Mouse (Mus musculus) liver, embryonic 16.5 days (tissue): Measurements from ENCODE around the gene Ccs. TPM values are rescaled to one million over a fixed set of nuclear protein-coding genes. Genes with fewer than 3 reads are reported as not detected.
A peak's percentile ranks its signal among the peaks of the same experiment; 100 is the strongest.

Source experiments
- ATAC-seq: fragments of 200-750 bp; cut with Nextera tagmentation; 2 replicates; pipeline ENCODE4 v1.8.0; 2017; ENCODE audit warnings: low read depth, mild to moderate bottlenecking, moderate number of reproducible peaks, moderate library complexity
- H3K27ac ChIP-seq: fragments of 300-500 bp; sonication (generic); 2 replicates; pipeline ENCODE4 v1.5.1; 2014; ENCODE audit warnings: mild to moderate bottlenecking, low read length
- H3K27me3 ChIP-seq: fragments of 300-500 bp; sonication (generic); 2 replicates; pipeline ENCODE4 v1.6.1; 2014; ENCODE audit warnings: low read depth, low read length, mixed read lengths; ENCODE audit not compliant: control insufficient read depth, insufficient read depth
- H3K36me3 ChIP-seq: fragments of 300-500 bp; sonication (generic); 2 replicates; pipeline ENCODE4 v1.6.1; 2014; ENCODE audit warnings: mild to moderate bottlenecking; ENCODE audit not compliant: control insufficient read depth, insufficient read depth
- H3K4me1 ChIP-seq: fragments of 300-500 bp; sonication (generic); 2 replicates; pipeline ENCODE4 v1.6.1; 2014; ENCODE audit warnings: low read depth, low read length, mixed read lengths; ENCODE audit not compliant: control insufficient read depth
- H3K4me2 ChIP-seq: fragments of 300-500 bp; sonication (generic); 2 replicates; pipeline ENCODE4 v1.6.1; 2014; ENCODE audit warnings: low read depth, low read length, mixed read lengths
- H3K4me3 ChIP-seq: fragments of 300-500 bp; sonication (generic); 2 replicates; pipeline ENCODE4 v1.5.1; 2014; ENCODE audit warnings: low read depth, mild to moderate bottlenecking, low read length
- H3K9ac ChIP-seq: fragments of 300-500 bp; sonication (generic); 2 replicates; pipeline ENCODE4 v1.6.1; 2014; ENCODE audit warnings: low read depth, low read length
- H3K9me3 ChIP-seq: fragments of 300-500 bp; sonication (generic); replicated peaks from 2 replicates; pipeline ENCODE4 v1.6.1; 2016; ENCODE audit warnings: low read length; ENCODE audit not compliant: control insufficient read depth
- WGBS: fragments of 180-500 bp; shearing (Covaris S2); extraction: QIAGEN DNeasy Blood & Tissue Kit; methylation state at CpG from one replicate; pipeline ENCODE4 v1.1.7; 2014; ENCODE audit not compliant: insufficient replicate concordance; 5-methylcytosine and 5-hydroxymethylcytosine counted together
- polyA plus RNA-seq: library from polyadenylated mRNA; unstranded; fragments of >200 nt; fragmentation: Nextera tagmentation; extraction: Ambion mirVana; gene quantifications from 2 replicates; pipeline ENCODE4 v1.2.1, GENCODE M21; 2015

Ccs gene
- polyA plus RNA-seq, 1 experiment from 2014 or later: 57.1 TPM

GRCm38 (mm10) chr19:4803283-4803682 lies 35.8 kb downstream of the Ccs start:
- Histone ChIP-seq H3K4me1 (peaks cover 5% of the 10 kb centered on the region), H3K36me3 (peaks cover 45% of the 10 kb centered on the region)
- no peak for ATAC-seq

GRCm38 (mm10) chr19:4802691-4803091 lies 36.4 kb downstream of the Ccs start:
- ATAC-seq: 0 out of 2 replicates have a peak, but pooled peaks have one; percentile 16
- Histone ChIP-seq H3K27me3 (no peaks in the 10 kb centered on the region), H3K4me1 (peaks cover 1% of the 10 kb centered on the region)

More at GRCm38 (mm10) chr19:4803283-4803682, 35.8 kb downstream of the Ccs start:
- Histone ChIP-seq H3K27me3 (no peaks in the 10 kb centered on the region), H3K4me2 (no peak overlapping the region), H3K9ac (no peak overlapping the region), H3K9me3 (no peaks in the 10 kb centered on the region), H3K4me3 (no peak overlapping the region), H3K27ac (no peak overlapping the region)
- WGBS: 84% methylated on average over 10 of the region's 10 CpGs

GRCm38 (mm10) chr19:4799083-4799482 lies 40.0 kb downstream of the Ccs start:
- Histone ChIP-seq H3K27ac (no peak overlapping the region), H3K9ac (no peak overlapping the region), H3K4me2 (no peak overlapping the region), H3K27me3 (no peaks in the 10 kb centered on the region), H3K4me1 (peaks cover 31% of the 10 kb centered on the region), H3K4me3 (no peak overlapping the region), H3K36me3 (peaks cover 45% of the 10 kb centered on the region), H3K9me3 (no peaks in the 10 kb centered on the region)
- 87% methylated on average over 5 of the region's 5 CpGs for WGBS
- ATAC-seq: no peak

More at GRCm38 (mm10) chr19:4802691-4803091, 36.4 kb downstream of the Ccs start:
- no peak overlapping the region for H3K27ac ChIP-seq
- H3K9me3 ChIP-seq: no peaks in the 10 kb centered on the region
- H3K36me3 ChIP-seq: peaks cover 45% of the 10 kb centered on the region
- whole genome bisulfite sequencing: 95% methylated on average over 7 of the region's 7 CpGs
- no peak overlapping the region for H3K4me2 ChIP-seq
- no peak overlapping the region for H3K4me3 ChIP-seq
- H3K9ac ChIP-seq: no peak overlapping the region

GRCm38 (mm10) chr19:4797846-4798245 lies 41.3 kb downstream of the Ccs start:
- Histone ChIP-seq H3K4me2 (no peak overlapping the region), H3K9me3 (no peaks in the 10 kb centered on the region), H3K27ac (no peak overlapping the region), H3K4me1 (peaks cover 32% of the 10 kb centered on the region), H3K27me3 (no peaks in the 10 kb centered on the region), H3K36me3 (peaks cover 36% of the 10 kb centered on the region), H3K4me3 (no peak overlapping the region), H3K9ac (no peak overlapping the region)
- no peak for ATAC-seq
- 93% methylated on average over 2 of the region's 2 CpGs for WGBS

GRCm38 (mm10) chr19:4795929-4796328 lies 43.2 kb downstream of the Ccs start:
- no peak overlapping the region for H3K9ac ChIP-seq
- H3K9me3 ChIP-seq: no peaks in the 10 kb centered on the region
- no peak for ATAC-seq
- no peak overlapping the region for H3K4me2 ChIP-seq
- no peaks in the 10 kb centered on the region for H3K27me3 ChIP-seq
- 69% methylated on average over 1 of the region's 1 CpGs for WGBS
- H3K36me3 ChIP-seq: peaks cover 28% of the 10 kb centered on the region
- H3K27ac ChIP-seq: peak overlapping the region; percentile 43; the same call in 1 of the 2 replicates
- H3K4me1 ChIP-seq: peaks cover 45% of the 10 kb centered on the region
- no peak overlapping the region for H3K4me3 ChIP-seq

GRCm38 (mm10) chr19:4793831-4794422 lies 45.2 kb downstream of the Ccs start, which contains the start of gene Rbm4:
TSS of gene Rbm4 (minus strand) at chr19:4793901.
- Histone ChIP-seq H3K27ac (peak within 1 kb of the TSS; percentile 93), H3K9ac (peak within 1 kb of the TSS; percentile 82), H3K27me3 (no peaks in the 10 kb centered on the region), H3K9me3 (no peaks in the 10 kb centered on the region), H3K4me2 (peak within 1 kb of the TSS; percentile 89), H3K36me3 (peaks cover 24% of the 10 kb centered on the region), H3K4me3 (peak within 1 kb of the TSS; percentile 87), H3K4me1 (peaks cover 52% of the 10 kb centered on the region)
- peak; percentile 95 for ATAC-seq
- under 1% methylated on average over 31 of the region's 31 CpGs for WGBS

GRCm38 (mm10) chr19:4793281-4793830 lies 45.8 kb downstream of the Ccs start:
- Histone ChIP-seq H3K36me3 (peaks cover 29% of the 10 kb centered on the region), H3K27ac (peak overlapping the region; percentile 93), H3K4me3 (peak overlapping the region; percentile 87), H3K4me1 (peaks cover 52% of the 10 kb centered on the region), H3K27me3 (no peaks in the 10 kb centered on the region), H3K9me3 (no peaks in the 10 kb centered on the region), H3K4me2 (peak overlapping the region; percentile 86), H3K9ac (peak overlapping the region; percentile 82)
- under 1% methylated on average over 16 of the region's 16 CpGs for WGBS
- peak; percentile 40 for ATAC-seq

GRCm38 (mm10) chr19:4786313-4786712 lies 52.8 kb downstream of the Ccs start:
- H3K4me2 ChIP-seq: no peak overlapping the region
- peaks cover 10% of the 10 kb centered on the region for H3K4me1 ChIP-seq
- no peak overlapping the region for H3K4me3 ChIP-seq
- ATAC-seq: 0 out of 2 replicates have a peak, but pooled peaks have one; percentile 60
- H3K36me3 ChIP-seq: peaks cover 64% of the 10 kb centered on the region
- H3K27ac ChIP-seq: no peak overlapping the region
- no peaks in the 10 kb centered on the region for H3K27me3 ChIP-seq
- no peaks in the 10 kb centered on the region for H3K9me3 ChIP-seq
- H3K9ac ChIP-seq: no peak overlapping the region
- 81% methylated on average over 2 of the region's 2 CpGs for WGBS

GRCm38 (mm10) chr19:4785206-4785605 lies 53.9 kb downstream of the Ccs start:
- no peak overlapping the region for H3K4me2 ChIP-seq
- H3K36me3 ChIP-seq: peaks cover 53% of the 10 kb centered on the region
- 76% methylated on average over 7 of the region's 7 CpGs for WGBS

More at GRCm38 (mm10) chr19:4785206-4785605, 53.9 kb downstream of the Ccs start:
- no peak for ATAC-seq
- Histone ChIP-seq H3K4me1 (peaks cover 1% of the 10 kb centered on the region), H3K4me3 (no peak overlapping the region), H3K9ac (no peak overlapping the region), H3K27me3 (no peaks in the 10 kb centered on the region), H3K9me3 (no peaks in the 10 kb centered on the region), H3K27ac (no peak overlapping the region)
